Mouse (Mus musculus) G1E (cell line): ENCODE measurements around the gene Nlrp4f.

Experiments
- CTCF ChIP-seq: IDR thresholded peaks from 2 replicates; pipeline ENCODE4 v1.5.1; 2012; ENCODE audit warnings: low read depth, low read length, inconsistent platforms, mixed read lengths
- GATA1 ChIP-seq: IDR thresholded peaks from 2 replicates; pipeline ENCODE4 v1.6.1; 2012; ENCODE audit warnings: borderline replicate concordance, low read length, inconsistent platforms, mixed read lengths
- TAL1 ChIP-seq: conservative IDR thresholded peaks from 2 replicates; pipeline ENCODE4 v1.6.1; 2012; ENCODE audit warnings: low read depth, low read length, inconsistent platforms, mixed read lengths

- TF ChIP-seq CTCF: no peak
- no peak for TF ChIP-seq GATA1
- TF ChIP-seq TAL1: no peak
Observed at GRCm38 (mm10) chr13:65243273-65243672, 37.5 kb upstream of the Nlrp4f start.
